Mouse (Mus musculus): ENCODE results near the gene 4430402I18Rik.

Gene 4430402I18Rik

GRCm38 (mm10) chr19:28902111-28902510 lies 65.5 kb downstream of the 4430402I18Rik start:
- in situ Hi-C loops (cut with MboI, MseI) = no loop called here

- in situ Hi-C loops (cut with MboI, MseI) = no loop called here
Measured at GRCm38 (mm10) chr19:28900771-28901170, 66.8 kb downstream of the 4430402I18Rik start.

GRCm38 (mm10) chr19:28897497-28897896 lies 70.1 kb downstream of the 4430402I18Rik start:
- in situ Hi-C loops (cut with MboI, MseI) = no loop called here

- in situ Hi-C loops (cut with MboI, MseI) = no loop called here
Measured at GRCm38 (mm10) chr19:28896639-28897038, 71.0 kb downstream of the 4430402I18Rik start.

- in situ Hi-C loops (cut with MboI, MseI) = no loop called here
Measured at GRCm38 (mm10) chr19:28891864-28892263, 75.7 kb downstream of the 4430402I18Rik start.

GRCm38 (mm10) chr19:28891238-28891637 lies 76.4 kb downstream of the 4430402I18Rik start:
- in situ Hi-C loops (cut with MboI, MseI) = no loop called here

- in situ Hi-C loops (cut with MboI, MseI) = no loop called here
Measured at GRCm38 (mm10) chr19:28889251-28889650, 78.3 kb downstream of the 4430402I18Rik start.

- in situ Hi-C loops (cut with MboI, MseI) = no loop called here
Measured at GRCm38 (mm10) chr19:28888496-28888895, 79.1 kb downstream of the 4430402I18Rik start.

GRCm38 (mm10) chr19:28883126-28883525 lies 84.5 kb downstream of the 4430402I18Rik start:
- in situ Hi-C loops (cut with MboI, MseI) = no loop called here

GRCm38 (mm10) chr19:28879476-28879875 lies 88.1 kb downstream of the 4430402I18Rik start:
- in situ Hi-C loops (cut with MboI, MseI) = no loop called here

GRCm38 (mm10) chr19:28870351-28870750 lies 97.2 kb downstream of the 4430402I18Rik start:
- in situ Hi-C loops (cut with MboI, MseI) = no loop called here

- in situ Hi-C loops (cut with MboI, MseI) = no loop called here
Measured at GRCm38 (mm10) chr19:28869251-28869855, 98.2 kb downstream of the 4430402I18Rik start.

- in situ Hi-C loops (cut with MboI, MseI) = no loop called here
Measured at GRCm38 (mm10) chr19:28865501-28865900, 102.1 kb downstream of the 4430402I18Rik start.

- in situ Hi-C loops (cut with MboI, MseI) = no loop called here
Measured at GRCm38 (mm10) chr19:28864981-28865380, 102.6 kb downstream of the 4430402I18Rik start.

GRCm38 (mm10) chr19:28863626-28864025 lies 104.0 kb downstream of the 4430402I18Rik start:
- in situ Hi-C loops (cut with MboI, MseI) = no loop called here

- in situ Hi-C loops (cut with MboI, MseI) = no loop called here
Measured at GRCm38 (mm10) chr19:28860246-28860645, 107.4 kb downstream of the 4430402I18Rik start.

GRCm38 (mm10) chr19:28854831-28855230 lies 112.8 kb downstream of the 4430402I18Rik start:
- in situ Hi-C loops (cut with MboI, MseI) = no loop called here

- in situ Hi-C loops (cut with MboI, MseI) = no loop called here
Measured at GRCm38 (mm10) chr19:28852001-28852400, 115.6 kb downstream of the 4430402I18Rik start.

- in situ Hi-C loops (cut with MboI, MseI) = no loop called here
Measured at GRCm38 (mm10) chr19:28850510-28850909, 117.1 kb downstream of the 4430402I18Rik start.

- in situ Hi-C loops (cut with MboI, MseI) = no loop called here
Measured at GRCm38 (mm10) chr19:28844946-28845710, 122.5 kb downstream of the 4430402I18Rik start.

Data from T-helper 17 cell (primary cell).